Mouse (Mus musculus): ENCODE measurements around the gene Il21.

DNA sequence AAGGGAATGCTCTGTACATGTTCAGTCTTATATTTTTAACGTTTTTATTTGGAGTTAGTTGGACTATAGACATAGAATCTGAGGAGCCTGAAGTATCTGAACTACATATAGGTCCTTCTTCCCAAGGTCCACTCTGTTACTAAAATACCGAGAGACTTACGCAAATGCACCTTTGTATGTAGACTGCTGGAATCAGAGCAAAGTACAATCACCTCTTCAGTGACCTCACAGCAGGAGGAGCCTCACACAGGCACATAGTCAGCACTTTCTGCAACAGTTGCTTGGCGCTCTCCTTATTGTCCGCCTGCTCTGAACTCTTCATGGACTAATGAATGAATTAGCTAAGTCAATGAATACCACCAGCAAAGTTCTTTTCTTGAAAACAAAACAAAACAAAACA lies 34.1 kb downstream of the Il21 start:
- no peak for TF ChIP-seq CTCF (IDR thresholded peaks at IDR 0.05)
- TF ChIP-seq EP300 (IDR thresholded peaks at IDR 0.05; ENCODE audit: insufficient read depth, low read depth, low read length), result no peak
